Mouse (Mus musculus): ENCODE results near the gene Rbp7. TPM values are rescaled to one million over a fixed set of nuclear protein-coding genes. Genes with fewer than 3 reads are reported as not detected.

Gene Rbp7
- polyA plus RNA-seq, 1 experiment from 2014 or later = 1.6 TPM

- Histone ChIP-seq H3K9ac (no peak overlapping the region), H3K27me3 (replicated peaks) (no peaks in the 10 kb centered on the region), H3K36me3 (no peaks in the 10 kb centered on the region), H3K4me3 (replicated peaks) (no peak overlapping the region), H3K27ac (no peak overlapping the region), H3K4me2 (replicated peaks) (no peak overlapping the region), H3K4me1 (replicated peaks) (peaks cover 29% of the 10 kb centered on the region), H3K9me3 (no peaks in the 10 kb centered on the region)
- ATAC-seq = no peak
- WGBS = 66% methylated on average over 5 of the region's 5 CpGs
These were observed 36.9 kb downstream of the Rbp7 start for GRCm38 (mm10) chr4:149417854-149418365.

- ATAC-seq = no peak
- WGBS = 67% methylated on average over 2 of the region's 2 CpGs
- Histone ChIP-seq H3K27ac (no peak overlapping the region), H3K9ac (no peak overlapping the region), H3K4me3 (replicated peaks) (no peak overlapping the region), H3K27me3 (replicated peaks) (no peaks in the 10 kb centered on the region), H3K4me2 (replicated peaks) (no peak overlapping the region), H3K36me3 (no peaks in the 10 kb centered on the region), H3K4me1 (replicated peaks) (peaks cover 28% of the 10 kb centered on the region), H3K9me3 (no peaks in the 10 kb centered on the region)
These were observed 37.8 kb downstream of the Rbp7 start for GRCm38 (mm10) chr4:149416986-149417385.

GRCm38 (mm10) chr4:149416417-149416816 lies 38.4 kb downstream of the Rbp7 start:
- ATAC-seq = no peak
- H3K4me1 ChIP-seq (replicated peaks) = peaks cover 28% of the 10 kb centered on the region
- no peak overlapping the region for H3K4me3 ChIP-seq (replicated peaks)
- 0 out of 2 replicates have a peak overlapping the region, but pooled peaks have one; percentile 70 for H3K27ac ChIP-seq
- H3K9ac ChIP-seq = no peak overlapping the region
- 67% methylated on average over 10 of the region's 10 CpGs for WGBS
- H3K36me3 ChIP-seq = no peaks in the 10 kb centered on the region
- no peaks in the 10 kb centered on the region for H3K9me3 ChIP-seq
- H3K4me2 ChIP-seq (replicated peaks) = no peak overlapping the region
- H3K27me3 ChIP-seq (replicated peaks) = no peaks in the 10 kb centered on the region

- H3K4me1 ChIP-seq (replicated peaks) = peaks cover 28% of the 10 kb centered on the region
- no peaks in the 10 kb centered on the region for H3K9me3 ChIP-seq
- ATAC-seq = peak; percentile 81
- H3K27ac ChIP-seq = peak overlapping the region; percentile 70
- no peaks in the 10 kb centered on the region for H3K27me3 ChIP-seq (replicated peaks)
- H3K36me3 ChIP-seq = no peaks in the 10 kb centered on the region
- H3K4me2 ChIP-seq (replicated peaks) = 0 out of 2 replicates have a peak overlapping the region, but pooled peaks have one; percentile 6
- no peak overlapping the region for H3K9ac ChIP-seq
- WGBS = 45% methylated on average over 13 of the region's 13 CpGs
- H3K4me3 ChIP-seq (replicated peaks) = no peak overlapping the region
These were observed 39.1 kb downstream of the Rbp7 start for GRCm38 (mm10) chr4:149415651-149416169.

- H3K4me3 ChIP-seq (replicated peaks) = no peak overlapping the region
- peaks cover 28% of the 10 kb centered on the region for H3K4me1 ChIP-seq (replicated peaks)
- no peak overlapping the region for H3K9ac ChIP-seq
- H3K27me3 ChIP-seq (replicated peaks) = no peaks in the 10 kb centered on the region
- H3K4me2 ChIP-seq (replicated peaks) = no peak overlapping the region
- 93% methylated on average over 3 of the region's 3 CpGs for WGBS
- no peak overlapping the region for H3K27ac ChIP-seq
- ATAC-seq = no peak
- H3K9me3 ChIP-seq = no peaks in the 10 kb centered on the region
- H3K36me3 ChIP-seq = no peaks in the 10 kb centered on the region
These were observed 40.5 kb downstream of the Rbp7 start for GRCm38 (mm10) chr4:149414259-149414658.

- Histone ChIP-seq H3K27ac (no peak overlapping the region), H3K27me3 (replicated peaks) (no peaks in the 10 kb centered on the region), H3K36me3 (no peaks in the 10 kb centered on the region; the same call in 1 of the 2 replicates), H3K4me1 (replicated peaks) (peaks cover 5% of the 10 kb centered on the region), H3K9ac (no peak overlapping the region), H3K9me3 (no peaks in the 10 kb centered on the region), H3K4me3 (replicated peaks) (no peak overlapping the region), H3K4me2 (replicated peaks) (no peak overlapping the region)
- ATAC-seq = no peak
- WGBS = 90% methylated on average over 4 of the region's 4 CpGs
These were observed 45.0 kb downstream of the Rbp7 start for GRCm38 (mm10) chr4:149409759-149410158.

GRCm38 (mm10) chr4:149408331-149408730 lies 46.4 kb downstream of the Rbp7 start:
- ATAC-seq = no peak
- Histone ChIP-seq H3K4me1 (replicated peaks) (peaks cover 19% of the 10 kb centered on the region), H3K36me3 (no peaks in the 10 kb centered on the region; the same call in 1 of the 2 replicates), H3K27me3 (replicated peaks) (no peaks in the 10 kb centered on the region), H3K9me3 (no peaks in the 10 kb centered on the region), H3K27ac (no peak overlapping the region), H3K9ac (no peak overlapping the region), H3K4me2 (replicated peaks) (no peak overlapping the region), H3K4me3 (replicated peaks) (no peak overlapping the region)
- 76% methylated on average over 6 of the region's 6 CpGs for WGBS

- no peak for ATAC-seq
These were observed 47.3 kb downstream of the Rbp7 start for GRCm38 (mm10) chr4:149407461-149407860.

GRCm38 (mm10) chr4:149405713-149406443 lies 48.9 kb downstream of the Rbp7 start:
- Histone ChIP-seq H3K4me2 (replicated peaks) (no peak overlapping the region), H3K36me3 (no peaks in the 10 kb centered on the region; the same call in 1 of the 2 replicates), H3K27ac (no peak overlapping the region), H3K4me3 (replicated peaks) (no peak overlapping the region), H3K9ac (no peak overlapping the region), H3K9me3 (no peaks in the 10 kb centered on the region), H3K4me1 (replicated peaks) (peaks cover 35% of the 10 kb centered on the region), H3K27me3 (replicated peaks) (no peaks in the 10 kb centered on the region)
- ATAC-seq = no peak
- 76% methylated on average over 16 of the region's 16 CpGs for whole genome bisulfite sequencing

More at GRCm38 (mm10) chr4:149407461-149407860, 47.3 kb downstream of the Rbp7 start:
- Histone ChIP-seq H3K27me3 (replicated peaks) (no peaks in the 10 kb centered on the region), H3K9me3 (no peaks in the 10 kb centered on the region), H3K9ac (no peak overlapping the region), H3K4me3 (replicated peaks) (no peak overlapping the region), H3K4me1 (replicated peaks) (peaks cover 24% of the 10 kb centered on the region), H3K36me3 (no peaks in the 10 kb centered on the region; the same call in 1 of the 2 replicates), H3K4me2 (replicated peaks) (no peak overlapping the region), H3K27ac (no peak overlapping the region)
- 72% methylated on average over 5 of the region's 5 CpGs for WGBS

- 52% methylated on average over 19 of the region's 19 CpGs for WGBS
- no peaks in the 10 kb centered on the region for H3K9me3 ChIP-seq
- H3K4me2 ChIP-seq (replicated peaks) = no peak overlapping the region
- peaks cover 38% of the 10 kb centered on the region for H3K4me1 ChIP-seq (replicated peaks)
- H3K4me3 ChIP-seq (replicated peaks) = no peak overlapping the region
- H3K27me3 ChIP-seq (replicated peaks) = no peaks in the 10 kb centered on the region
- H3K36me3 ChIP-seq = no peaks in the 10 kb centered on the region; the same call in 1 of the 2 replicates
- H3K27ac ChIP-seq = no peak overlapping the region
- ATAC-seq = 0 out of 2 replicates have a peak, but pooled peaks have one; percentile 9
- H3K9ac ChIP-seq = no peak overlapping the region
These were observed 49.9 kb downstream of the Rbp7 start for GRCm38 (mm10) chr4:149404640-149405465.

GRCm38 (mm10) chr4:149403037-149403436 lies 51.7 kb downstream of the Rbp7 start:
- peaks cover 5% of the 10 kb centered on the region; the same call in 1 of the 2 replicates for H3K36me3 ChIP-seq
- no peak overlapping the region for H3K9ac ChIP-seq
- no peaks in the 10 kb centered on the region for H3K9me3 ChIP-seq
- H3K27me3 ChIP-seq (replicated peaks) = no peaks in the 10 kb centered on the region
- H3K4me1 ChIP-seq (replicated peaks) = peaks cover 53% of the 10 kb centered on the region
- WGBS = 34% methylated on average over 6 of the region's 6 CpGs
- 0 out of 2 replicates have a peak, but pooled peaks have one; percentile 15 for ATAC-seq
- peak overlapping the region; percentile 29 for H3K4me2 ChIP-seq (replicated peaks)
- H3K27ac ChIP-seq = peak overlapping the region; percentile 71
- no peak overlapping the region for H3K4me3 ChIP-seq (replicated peaks)

- Histone ChIP-seq H3K27me3 (replicated peaks) (no peaks in the 10 kb centered on the region), H3K4me2 (replicated peaks) (no peak overlapping the region), H3K36me3 (peaks cover 6% of the 10 kb centered on the region; the same call in 1 of the 2 replicates), H3K4me3 (replicated peaks) (no peak overlapping the region), H3K4me1 (replicated peaks) (peaks cover 59% of the 10 kb centered on the region), H3K9me3 (no peaks in the 10 kb centered on the region), H3K9ac (no peak overlapping the region), H3K27ac (peak overlapping the region; percentile 15)
- WGBS = 57% methylated on average over 8 of the region's 8 CpGs
- no peak for ATAC-seq
These were observed 53.2 kb downstream of the Rbp7 start for GRCm38 (mm10) chr4:149401591-149401982.
